Mouse (Mus musculus) lung, postnatal 25 days (tissue): ENCODE results near the gene Crocc2.

ENCODE experiments used
- DNase-seq: peaks from one replicate; pipeline ENCODE4 v3.0.0; 2022; ENCODE audit warnings: low spot score

The Crocc2 gene

DNA sequence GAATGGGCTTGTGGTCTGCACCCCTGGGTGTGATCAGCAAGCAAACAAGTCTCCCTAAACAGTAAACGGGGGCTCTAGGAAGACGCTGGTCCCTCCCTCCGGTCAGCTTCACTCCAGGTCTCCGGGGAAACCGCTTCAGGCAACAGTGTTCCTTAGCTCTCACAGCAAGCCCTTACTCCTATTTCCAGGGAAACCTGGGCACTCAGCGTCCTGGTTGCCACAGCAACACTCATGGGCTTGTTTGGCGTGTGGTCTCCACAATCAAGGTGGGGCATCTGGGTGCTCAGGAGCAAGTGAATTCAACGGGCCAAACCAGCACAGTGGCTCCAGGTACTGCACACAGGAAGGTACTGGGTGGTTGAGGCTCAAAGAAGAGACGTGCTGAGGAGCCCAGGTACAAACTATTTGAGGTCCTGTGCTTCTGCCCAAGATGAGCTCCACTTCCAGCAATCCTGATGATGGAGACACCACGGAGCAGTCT is at the start of gene Crocc2:
TSS of gene Crocc2 (plus strand) at position 431 of the 481 bp plus-strand sequence.
- DNase-seq, result no peak

- DNase-seq, result no peak
These were observed 49.7 kb upstream of the Crocc2 start for GRCm38 (mm10) chr1:93118816-93119215.

- no peak for DNase-seq
These were observed 45.2 kb upstream of the Crocc2 start for GRCm38 (mm10) chr1:93123179-93123854.

GRCm38 (mm10) chr1:93124066-93124465 is 44.5 kb upstream of the Crocc2 start:
- no peak for DNase-seq

- peak; percentile 29 for DNase-seq
These were observed 43.3 kb upstream of the Crocc2 start for GRCm38 (mm10) chr1:93125256-93125655.

DNA sequence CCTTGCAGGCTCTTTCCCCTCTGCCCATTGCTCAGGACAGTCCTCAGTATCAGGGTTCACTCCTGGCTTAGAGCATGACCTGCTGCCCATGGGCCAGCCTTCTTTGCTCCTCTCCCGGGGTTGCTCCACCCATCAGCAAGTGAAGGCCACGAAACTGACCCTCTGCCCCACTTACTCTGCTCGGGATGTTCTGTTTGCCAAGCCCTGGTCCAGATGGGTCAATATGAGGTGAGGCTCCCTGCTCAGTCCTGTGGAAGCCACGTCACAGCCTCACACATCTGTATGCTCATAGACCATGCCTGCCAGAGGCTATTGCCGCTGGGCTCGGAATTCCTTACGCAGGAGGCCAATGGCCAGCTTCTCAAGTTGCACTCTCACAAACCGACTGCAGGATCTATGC is 40.3 kb upstream of the Crocc2 start:
- no peak for DNase-seq

DNA sequence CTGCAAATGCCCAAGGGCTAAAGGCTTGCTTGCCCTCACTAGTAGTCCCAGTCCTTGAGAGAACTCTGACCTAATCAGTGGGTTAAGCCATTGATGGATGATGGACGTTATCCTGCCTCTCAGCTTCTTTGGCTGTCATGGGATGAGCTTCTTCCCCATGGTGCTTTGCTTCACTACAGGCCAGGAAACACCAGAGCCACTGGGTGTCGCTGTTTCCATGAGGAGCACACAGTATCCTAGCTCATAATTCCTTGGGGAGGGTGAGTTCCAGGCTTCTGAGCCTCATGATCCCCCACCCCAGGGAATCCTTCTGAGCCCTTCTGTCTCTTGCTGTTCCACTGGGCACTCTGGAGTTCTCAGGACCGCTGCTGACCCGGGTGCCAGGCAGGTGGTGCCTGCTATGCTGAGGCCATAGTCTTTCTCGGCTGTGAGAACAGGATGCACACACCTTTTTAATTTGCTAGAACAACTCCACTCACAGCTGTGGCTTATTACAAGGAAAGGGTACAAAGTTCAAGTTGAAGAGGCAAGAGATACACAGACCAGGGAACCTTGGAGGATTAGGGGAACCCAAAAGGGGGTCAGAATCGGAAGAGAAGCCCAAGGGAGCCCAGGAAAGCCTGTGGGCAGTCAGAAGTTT is 39.7 kb upstream of the Crocc2 start:
- peak; percentile 51 for DNase-seq

DNA sequence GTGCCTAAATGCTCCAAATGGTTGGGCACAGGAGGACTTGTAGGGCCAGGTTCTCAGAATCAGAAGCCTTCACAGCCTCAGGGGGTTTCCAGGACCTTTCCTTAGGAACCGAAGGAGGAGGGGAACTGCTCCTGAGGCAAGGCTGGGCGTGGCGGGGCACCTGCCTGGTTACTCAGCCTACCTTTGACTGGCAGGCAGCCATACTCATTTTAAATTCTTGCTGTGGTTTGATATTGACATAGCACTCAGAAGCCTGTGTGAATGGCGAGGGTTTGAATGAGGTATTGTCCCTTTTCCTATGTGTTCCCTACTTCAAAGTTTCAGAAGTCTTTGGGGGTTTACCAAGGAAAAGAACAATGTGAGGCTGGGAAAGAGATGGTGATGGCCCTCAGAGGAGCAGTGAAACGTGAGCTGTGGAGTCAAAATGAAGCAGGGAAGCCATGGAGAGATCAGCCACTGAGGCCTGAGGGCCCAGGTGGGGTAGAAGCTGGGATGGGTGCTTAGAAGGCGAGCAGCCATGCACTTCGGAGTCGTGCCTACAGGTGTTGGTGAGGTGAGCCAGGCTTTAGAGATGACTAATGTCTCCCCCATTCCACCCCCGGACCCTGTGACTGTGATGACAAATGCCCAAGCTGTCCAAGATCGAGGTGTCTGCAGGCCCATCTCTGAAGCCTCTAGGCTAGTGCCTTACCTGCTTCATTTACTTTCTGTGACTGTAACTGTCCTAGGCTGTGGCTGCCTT is 38.1 kb upstream of the Crocc2 start:
- peak; percentile 82 for DNase-seq

DNA sequence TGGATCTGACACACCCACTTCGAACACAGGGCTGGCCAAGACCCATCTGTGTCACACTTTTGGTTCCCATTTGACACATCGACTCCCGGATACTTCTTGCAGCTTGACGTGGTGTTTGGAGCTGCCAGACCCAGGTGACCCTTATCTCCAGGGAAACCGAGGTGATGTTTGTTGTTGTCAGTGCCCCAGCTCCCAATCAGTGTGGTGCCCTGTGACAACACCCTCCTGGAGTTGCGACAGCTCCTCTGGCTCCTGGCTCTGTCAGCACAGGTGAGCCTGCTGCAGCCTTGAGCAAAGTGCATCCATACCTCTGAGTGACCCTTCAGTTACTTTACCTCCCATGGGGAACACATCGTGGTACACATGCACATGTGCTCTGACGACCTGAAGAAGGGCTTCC is 35.8 kb upstream of the Crocc2 start:
- peak; percentile 73 for DNase-seq

- no peak for DNase-seq
These were observed 33.4 kb upstream of the Crocc2 start, which contains the start of gene Agxt for GRCm38 (mm10) chr1:93135036-93135526. Gene Agxt, plus strand, starts transcription at chr1:93135240.

DNA sequence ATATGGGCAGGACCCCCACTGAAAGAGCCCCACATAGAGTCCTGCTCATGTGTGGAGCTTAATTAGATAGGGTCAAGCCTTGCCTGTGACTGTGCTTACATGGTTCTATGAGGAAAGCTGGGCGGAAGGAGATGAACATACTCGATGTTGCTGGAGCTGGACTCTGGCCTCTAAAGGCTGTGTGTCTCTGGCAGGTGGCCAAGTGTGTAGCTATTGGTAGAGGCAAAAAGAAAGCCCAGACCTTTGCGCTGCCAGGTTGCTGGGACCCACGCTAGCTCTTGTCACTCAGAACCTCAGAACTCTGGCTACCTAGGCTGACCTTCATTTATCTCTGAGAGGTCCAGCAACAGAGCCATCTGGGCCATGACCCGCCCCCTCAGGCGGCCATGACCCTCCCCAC is 30.0 kb upstream of the Crocc2 start:
- no peak for DNase-seq

GRCm38 (mm10) chr1:93139713-93140112 is 28.8 kb upstream of the Crocc2 start:
- DNase-seq, result no peak

DNA sequence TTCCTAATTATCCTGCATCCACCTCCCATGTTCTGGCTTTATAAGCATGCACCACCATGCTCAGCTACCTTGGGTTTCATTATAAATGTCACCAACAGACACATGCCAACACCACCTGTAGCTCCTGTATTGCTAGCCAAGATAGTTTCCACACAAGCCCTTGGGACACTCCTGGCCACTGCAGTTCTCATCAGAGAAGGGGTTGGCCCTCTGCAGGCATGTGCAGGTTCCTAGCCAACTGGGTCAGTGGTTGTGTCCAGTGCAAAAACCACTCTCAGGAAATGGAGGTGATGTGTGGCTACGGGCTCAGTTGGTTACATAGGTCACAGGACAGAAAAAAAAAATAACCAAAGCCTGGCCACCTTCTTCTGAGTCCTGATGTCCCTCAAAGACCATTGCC is 25.7 kb upstream of the Crocc2 start:
- no peak for DNase-seq

DNA sequence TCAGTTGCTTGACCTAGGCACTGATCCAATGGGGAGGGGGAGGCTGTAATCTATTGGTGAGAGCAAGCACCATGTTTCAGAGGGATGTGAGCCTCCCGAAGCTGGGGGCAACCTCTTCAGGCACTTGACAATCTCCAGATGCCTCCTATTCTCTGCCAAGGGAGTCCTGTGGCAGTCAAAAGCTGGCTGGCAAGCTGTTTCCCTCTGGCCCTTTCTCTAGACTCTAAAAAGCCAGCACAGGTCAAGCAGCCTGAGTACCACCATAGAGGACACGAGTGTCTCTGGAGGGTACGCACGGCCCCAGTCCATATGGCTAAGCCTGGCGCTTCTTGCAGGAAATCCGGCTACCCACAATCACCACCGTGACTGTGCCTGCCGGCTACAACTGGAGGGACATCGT is 24.3 kb upstream of the Crocc2 start:
- no peak for DNase-seq

DNA sequence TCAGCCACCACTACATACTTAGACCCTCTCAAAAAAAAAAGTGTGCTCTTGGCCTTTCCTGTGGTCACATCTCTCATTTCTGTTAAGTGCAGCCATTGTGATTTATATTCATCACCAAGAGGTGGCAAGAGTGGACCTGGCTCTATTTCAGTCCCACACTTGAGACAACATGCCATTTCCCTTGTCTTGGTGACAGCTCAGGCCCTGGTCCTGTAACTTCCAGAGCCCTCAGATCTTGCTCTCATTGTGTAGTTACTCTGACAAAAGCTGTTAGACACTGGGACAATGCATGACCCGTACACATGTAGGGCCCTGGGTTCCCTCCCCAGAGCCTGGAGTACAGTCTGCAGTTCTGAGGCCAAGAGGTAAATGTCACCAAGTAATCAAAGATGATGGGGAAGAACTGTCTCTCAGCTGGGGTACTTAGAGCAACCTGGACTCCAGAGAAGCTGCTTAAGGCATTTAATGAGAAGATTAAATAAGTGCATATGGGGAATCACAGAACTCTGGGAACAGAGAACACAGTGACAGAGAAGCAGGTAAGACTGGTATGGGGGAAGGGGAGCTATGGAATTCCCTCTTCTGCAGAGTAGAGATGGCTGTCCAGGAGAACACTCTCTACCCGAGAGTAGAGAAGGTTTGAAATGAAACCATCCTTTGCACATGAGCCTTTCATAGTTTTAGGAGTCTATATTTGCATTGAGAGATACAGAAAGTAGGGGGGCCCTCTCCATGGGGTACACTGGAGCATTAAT is 17.4 kb upstream of the Crocc2 start:
- DNase-seq, result no peak

DNA sequence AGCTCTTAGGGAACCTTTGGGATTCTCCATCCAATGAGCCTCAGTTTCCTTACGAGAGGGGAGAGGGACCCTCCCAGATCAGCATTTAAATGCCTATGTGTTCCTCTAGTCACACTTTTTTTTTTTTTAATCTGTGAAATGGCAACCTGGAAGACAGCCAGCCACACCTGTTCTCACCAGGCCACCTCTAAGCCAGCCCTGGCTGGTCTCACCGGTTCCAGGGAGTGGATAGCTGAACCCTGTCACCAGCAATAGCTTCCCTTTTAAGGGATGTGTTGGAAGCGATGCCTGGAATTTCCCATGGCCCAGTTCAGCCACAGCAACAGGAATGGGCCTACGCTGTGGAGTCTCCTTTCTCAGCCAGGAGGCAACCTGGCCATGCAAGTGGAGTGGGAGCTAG is 11.0 kb upstream of the Crocc2 start:
- peak; percentile 73 for DNase-seq

DNA sequence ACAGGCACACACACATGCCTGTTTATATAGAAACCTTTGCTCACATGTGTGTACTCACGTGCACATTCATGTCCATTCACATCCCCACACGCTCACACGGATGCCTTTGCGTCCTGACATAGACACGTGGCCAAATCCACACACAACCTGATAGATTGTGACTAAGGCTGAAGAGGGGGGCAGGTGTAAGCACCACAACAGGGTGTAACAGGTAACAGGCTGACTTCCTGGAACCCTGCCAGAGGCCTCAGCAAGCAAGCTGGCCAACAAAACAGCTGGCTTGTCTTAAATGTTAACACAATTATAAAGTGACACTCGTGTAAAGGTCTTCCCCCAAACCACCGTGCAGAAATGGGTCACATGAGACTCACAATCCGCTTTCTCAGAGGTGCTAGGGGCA is 9.6 kb upstream of the Crocc2 start:
- DNase-seq, result no peak

DNA sequence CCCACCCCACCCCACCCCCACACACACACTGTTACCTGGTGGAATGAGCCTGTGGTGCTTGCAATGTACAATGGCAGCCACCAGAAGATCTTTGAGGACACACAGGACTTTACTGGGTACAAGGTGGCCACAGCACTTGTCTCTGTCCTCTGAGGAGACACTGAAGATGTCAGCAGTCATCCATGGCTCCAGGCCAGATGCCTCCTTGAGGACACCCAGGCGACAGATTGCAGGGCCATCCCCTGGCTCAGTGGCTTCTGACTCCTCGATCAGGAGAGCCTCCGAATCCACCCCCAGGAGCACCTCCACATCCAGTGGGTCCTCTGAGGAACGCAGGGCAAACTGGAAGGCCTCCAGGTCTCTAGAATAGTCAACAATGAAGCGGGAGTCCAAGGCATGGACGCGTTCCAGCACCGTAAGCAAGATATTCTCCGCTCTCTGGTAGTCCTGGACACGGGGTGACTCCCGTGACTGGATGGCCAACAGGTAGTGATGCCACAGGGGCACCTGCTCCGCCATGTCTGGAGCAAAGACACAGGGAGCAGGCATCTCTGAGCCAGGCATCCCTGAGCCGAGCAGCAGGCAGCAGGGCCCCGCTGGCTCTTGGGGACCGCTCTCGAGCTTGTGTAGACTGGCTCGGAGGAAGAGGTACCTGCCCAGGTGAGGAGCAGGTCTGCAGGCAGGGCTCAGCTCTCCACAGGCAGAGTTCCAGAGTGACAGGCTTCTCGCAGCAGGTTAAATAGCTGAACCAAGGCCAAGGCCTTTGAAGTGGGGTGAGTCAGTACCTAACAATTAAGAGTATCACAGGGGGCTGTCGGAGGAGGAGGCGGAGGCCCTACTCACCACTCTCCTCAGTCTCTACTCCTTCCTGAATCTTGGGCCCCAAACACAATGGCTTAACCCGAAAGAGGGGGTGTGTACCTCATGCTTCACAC is 8.7 kb upstream of the Crocc2 start:
- DNase-seq, result peak; percentile 86

GRCm38 (mm10) chr1:93160501-93161133 is 7.9 kb upstream of the Crocc2 start, which contains the start of gene 2310007B03Rik:
Gene 2310007B03Rik, minus strand, starts transcription at chr1:93160948.
- peak; percentile 60 for DNase-seq

DNA sequence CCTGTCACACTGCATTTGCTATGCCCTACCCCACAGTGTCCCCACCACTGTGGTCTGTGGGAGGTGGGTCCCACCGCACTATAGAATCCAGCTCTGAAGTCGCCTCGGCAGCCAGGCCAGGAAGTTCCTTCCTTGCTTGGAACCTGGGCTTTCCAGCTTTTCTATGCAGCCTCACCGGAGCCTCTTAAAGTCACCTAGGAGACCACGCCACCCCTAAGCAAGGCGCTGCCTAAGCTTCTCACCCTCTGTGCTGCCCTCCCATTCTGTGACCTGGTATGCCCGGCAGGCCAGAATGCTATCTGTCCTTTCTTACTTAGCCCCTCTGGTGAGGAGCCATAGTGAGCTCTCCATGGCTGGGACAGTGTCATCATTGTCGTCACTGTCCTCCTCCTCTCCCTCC is 7.2 kb upstream of the Crocc2 start:
- no peak for DNase-seq
